Mouse (Mus musculus) regulatory T cell (primary cell): ENCODE measurements around the gene Phlpp1.

ENCODE experiments used
- in situ Hi-C: fragments of 300-600 bp; cut with MboI, MseI; formaldehyde crosslinking; loops from one replicate; pipeline ENCODE4 v1.15.1; 2025; ENCODE audit warnings: high pct_unique_total_duplicates

The Phlpp1 gene

DNA sequence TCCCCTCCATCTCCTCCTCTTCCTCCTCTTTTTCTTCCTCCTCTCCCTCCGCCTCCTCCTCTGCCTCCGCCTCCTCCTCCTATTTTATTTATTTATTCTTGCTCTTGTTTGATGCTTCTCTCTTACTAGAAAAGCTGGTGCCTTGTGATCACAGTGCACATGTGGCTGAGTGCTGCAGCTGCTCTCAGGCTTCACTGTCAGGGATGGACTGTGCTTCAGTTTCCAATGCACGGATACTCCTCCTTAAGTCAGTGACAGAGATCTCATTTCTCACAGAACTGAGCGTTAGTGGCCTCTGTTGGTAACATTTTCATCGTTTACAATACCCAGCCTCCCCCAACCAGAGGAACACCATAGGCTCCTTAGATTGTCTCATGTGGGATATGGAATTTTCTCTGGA is 215.0 kb downstream of the Phlpp1 start:
- in situ Hi-C loops = loop anchor here (25.0 kb wide), 1 partner anchor 499 kb away; no protein-coding TSS in a partner anchor

DNA sequence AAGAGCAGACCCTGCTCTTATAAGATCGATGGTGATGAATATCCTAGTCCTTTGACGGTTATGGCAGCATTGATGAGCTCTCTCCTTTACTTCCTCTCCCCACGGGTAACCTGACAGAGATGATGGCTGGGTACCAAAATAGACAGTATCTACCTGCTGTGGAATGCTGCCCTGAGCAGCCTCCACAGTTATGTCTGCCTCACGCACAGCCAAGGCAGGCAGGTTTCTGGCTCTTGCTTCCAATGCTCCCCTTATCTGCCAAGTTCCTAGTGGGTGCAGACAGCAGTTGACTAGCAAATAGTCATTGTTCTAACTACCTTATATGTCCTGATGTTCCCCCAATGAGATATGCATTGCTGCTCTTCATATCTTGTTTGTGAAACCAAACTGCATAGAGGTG is 215.7 kb downstream of the Phlpp1 start:
- in situ Hi-C loops = loop anchor here (25.0 kb wide), 1 partner anchor 500 kb away; no protein-coding TSS in a partner anchor

DNA sequence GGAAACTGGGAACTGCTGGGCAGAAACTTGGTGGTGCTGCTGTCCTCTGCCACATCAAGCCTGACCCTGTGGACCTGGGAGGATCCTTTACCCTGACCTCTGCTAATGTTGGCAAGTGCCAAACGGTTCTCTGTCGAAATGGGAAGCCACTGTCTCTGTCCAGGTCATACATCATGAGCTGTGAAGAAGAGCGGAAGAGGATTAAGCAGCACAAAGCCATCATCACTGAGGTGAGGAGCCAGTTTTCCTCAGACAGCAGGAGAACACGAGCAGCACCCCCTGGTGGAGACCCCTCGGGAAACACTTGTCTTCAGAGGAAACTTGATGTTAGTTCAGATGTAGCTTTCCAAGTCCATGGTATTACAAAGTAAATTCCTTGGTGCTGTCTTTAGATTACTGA is 218.1 kb downstream of the Phlpp1 start:
- in situ Hi-C loops = loop anchor here (5.0 to 25.0 kb wide), 3 partner anchors 222 to 502 kb away; no protein-coding TSS in a partner anchor

DNA sequence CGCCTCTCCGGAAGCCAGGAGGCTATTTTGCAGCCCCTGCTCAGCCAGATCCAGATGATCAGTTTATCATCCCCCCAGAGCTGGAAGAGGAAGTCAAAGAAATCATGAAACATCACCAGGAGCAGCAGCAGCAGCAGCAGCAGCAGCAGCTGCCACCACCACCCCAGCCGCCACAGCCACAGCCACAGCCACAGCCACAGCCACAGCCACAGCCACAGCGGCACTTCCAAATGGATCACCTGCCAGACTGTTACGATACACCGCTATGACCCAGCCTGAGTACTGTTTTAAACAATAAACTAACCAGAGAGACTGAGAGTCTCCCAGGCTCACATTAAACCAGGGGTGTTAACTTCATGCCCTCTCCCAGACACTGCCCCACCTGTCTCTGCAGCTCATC is 221.5 kb downstream of the Phlpp1 start:
- in situ Hi-C loops = loop anchor here (5.0 to 25.0 kb wide), 3 partner anchors 226 to 506 kb away; no protein-coding TSS in a partner anchor

DNA sequence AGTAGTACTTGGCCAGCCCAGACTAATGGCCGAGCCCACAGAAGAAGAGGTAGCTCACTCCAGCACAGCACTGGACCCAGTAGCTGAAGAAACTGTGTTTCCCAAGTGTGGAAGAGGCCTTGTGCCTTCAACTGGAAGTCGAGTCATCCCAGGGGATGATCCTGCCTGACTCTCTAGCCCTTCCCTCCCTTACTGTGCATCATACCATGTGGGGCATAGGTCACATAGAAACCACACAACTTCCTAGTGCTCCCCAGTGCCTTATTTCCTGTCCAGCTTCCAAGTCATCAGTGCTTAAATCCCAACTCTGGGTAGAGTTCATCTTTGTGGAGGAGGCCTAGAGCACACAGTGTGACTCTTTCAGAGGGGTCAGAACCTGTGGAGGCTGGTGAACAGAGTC is 223.1 kb downstream of the Phlpp1 start:
- in situ Hi-C loops = loop anchor here (5.0 to 25.0 kb wide), 3 partner anchors 227 to 507 kb away; no protein-coding TSS in a partner anchor

DNA sequence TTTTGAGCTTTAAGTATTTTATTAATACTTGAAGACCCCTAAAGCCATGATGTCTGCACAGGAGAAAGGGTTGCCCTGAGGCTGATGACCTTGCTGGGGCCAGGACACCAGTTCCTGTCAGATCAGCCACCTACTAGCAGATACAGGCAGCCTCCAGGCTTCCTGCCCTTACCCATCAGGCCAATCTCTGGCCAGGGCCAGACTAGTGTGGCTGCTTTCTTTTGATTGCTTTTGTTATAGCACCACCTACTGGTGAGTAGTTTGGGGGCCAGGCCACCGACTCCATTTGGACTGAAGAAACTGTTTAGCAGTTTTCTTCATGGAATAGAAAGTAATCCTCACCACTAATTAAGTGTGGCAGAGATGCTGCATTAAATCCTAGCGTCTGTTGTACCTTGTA is 223.9 kb downstream of the Phlpp1 start:
- in situ Hi-C loops = loop anchor here (25.0 kb wide), 1 partner anchor 508 kb away; no protein-coding TSS in a partner anchor

DNA sequence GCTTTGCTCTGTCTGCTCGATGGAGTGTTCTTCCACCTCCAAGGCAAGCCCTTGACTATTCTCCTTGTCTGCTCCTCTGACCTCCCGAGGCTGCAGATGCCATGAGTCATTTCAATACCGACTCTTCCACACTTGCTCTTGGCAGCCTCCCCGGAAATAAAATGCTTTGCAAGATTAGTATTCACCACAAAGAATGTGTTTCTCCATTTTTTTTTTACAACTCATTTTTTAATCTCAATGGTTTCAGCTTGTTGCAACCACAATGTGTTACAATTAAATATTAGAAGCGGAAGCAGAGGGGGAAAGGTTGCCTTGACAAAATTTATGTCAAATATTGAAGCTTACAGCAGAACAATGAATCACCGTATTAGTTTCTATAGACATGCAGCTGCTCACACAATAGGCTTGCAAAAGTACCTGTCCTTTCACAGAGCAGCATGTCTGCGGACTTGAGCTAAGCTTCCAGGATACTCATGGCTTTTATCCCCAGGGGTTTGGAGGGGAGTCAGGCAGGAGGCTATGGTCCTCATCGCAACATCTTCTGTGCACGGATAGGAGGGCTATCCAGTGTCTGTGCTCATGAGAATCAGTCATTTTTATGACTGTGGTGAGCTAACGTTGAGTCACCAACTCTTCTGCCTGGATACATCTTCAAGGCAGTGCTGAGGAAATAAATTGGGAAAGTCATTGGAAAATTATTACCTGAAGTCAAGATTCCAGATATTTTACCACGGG is 229.5 kb downstream of the Phlpp1 start:
- in situ Hi-C loops = no loop called here

DNA sequence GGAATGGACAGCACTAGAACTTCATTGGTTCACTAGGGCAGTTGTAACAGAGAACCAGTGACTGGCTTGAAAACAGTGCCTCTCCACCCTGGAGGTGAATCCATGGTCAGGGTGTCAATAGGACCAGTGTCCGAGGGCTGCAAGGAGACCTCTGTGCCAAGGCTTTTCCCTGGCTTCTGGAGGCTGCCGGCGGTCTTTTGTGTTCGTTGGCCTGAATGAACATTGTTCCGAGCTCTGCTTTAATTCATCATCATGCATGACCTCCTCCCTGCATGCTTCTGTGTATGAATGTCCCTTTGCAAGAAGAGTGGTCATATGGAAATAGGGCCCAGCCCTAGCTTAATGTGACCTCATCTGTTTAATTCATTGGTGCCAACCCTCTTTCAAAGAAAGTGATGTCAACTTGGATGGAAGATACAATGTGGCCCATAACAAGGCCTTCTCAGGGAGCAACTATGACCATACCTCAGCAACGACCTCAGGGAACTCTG is 231.5 kb downstream of the Phlpp1 start:
- in situ Hi-C loops = no loop called here

DNA sequence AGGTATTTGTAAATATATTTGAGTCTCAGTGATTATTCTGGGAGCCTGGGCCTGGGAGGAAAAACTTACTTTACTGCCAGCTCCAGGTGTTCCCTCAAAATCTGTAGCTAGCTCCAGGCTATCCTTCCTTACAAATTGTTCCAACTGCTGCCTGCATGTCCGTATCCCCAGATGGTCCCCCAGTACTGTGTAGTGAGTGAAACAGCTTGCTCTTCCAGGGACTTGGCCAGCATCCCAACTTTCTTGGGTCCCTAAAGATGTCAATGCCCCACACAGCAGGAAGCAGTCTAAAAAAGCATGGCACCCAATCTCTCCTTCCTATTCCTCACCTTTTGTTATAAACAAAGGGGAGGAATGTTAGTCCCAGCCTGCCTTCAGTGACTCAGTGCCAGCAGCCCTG is 235.3 kb downstream of the Phlpp1 start:
- in situ Hi-C loops = loop anchor here (5.0 kb wide), 1 partner anchor 255 kb away; no protein-coding TSS in a partner anchor

DNA sequence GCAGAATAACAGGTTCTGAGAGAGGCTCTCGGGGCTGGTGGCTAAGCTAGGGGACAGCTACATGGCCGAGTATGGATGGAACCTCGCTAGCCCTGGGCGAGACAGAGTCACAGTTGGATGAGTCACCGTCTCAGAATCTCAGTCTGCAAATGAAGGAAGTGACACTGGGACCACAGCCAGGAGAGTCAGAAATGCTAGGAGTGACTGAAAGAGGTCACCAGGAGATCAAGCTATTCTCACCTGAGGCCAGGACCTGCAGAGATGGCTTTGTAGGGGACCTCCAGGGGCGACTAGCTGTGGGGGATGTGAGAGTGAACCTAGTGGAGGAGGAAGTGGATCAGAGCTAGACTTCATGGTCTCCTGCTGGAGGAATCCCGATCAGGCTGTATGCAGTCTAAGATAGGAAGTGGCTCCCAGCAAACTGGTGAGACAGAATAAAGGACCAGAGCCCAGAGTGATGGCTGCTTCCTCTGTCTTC is 236.4 kb downstream of the Phlpp1 start:
- in situ Hi-C loops = loop anchor here (5.0 kb wide), 1 partner anchor 256 kb away; no protein-coding TSS in a partner anchor

DNA sequence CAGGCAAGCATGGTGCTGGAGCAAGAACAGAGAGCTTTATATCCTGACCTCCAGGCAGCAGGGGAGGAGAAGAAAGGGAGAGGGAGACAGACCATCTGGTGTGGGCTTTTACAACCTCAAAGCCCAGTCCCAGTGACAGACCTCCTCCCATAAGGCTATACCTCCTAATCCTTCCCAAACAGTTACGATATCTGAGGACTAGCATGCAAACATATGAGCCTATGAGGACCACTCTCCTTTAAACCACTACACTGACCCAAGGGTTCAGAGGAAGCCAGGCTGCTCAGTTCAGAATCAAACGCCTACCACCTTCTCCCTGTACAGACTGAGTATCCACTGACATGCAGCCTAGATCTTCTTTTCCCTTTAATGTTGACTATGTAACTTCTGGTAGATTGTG is 239.3 kb downstream of the Phlpp1 start:
- in situ Hi-C loops = no loop called here

DNA sequence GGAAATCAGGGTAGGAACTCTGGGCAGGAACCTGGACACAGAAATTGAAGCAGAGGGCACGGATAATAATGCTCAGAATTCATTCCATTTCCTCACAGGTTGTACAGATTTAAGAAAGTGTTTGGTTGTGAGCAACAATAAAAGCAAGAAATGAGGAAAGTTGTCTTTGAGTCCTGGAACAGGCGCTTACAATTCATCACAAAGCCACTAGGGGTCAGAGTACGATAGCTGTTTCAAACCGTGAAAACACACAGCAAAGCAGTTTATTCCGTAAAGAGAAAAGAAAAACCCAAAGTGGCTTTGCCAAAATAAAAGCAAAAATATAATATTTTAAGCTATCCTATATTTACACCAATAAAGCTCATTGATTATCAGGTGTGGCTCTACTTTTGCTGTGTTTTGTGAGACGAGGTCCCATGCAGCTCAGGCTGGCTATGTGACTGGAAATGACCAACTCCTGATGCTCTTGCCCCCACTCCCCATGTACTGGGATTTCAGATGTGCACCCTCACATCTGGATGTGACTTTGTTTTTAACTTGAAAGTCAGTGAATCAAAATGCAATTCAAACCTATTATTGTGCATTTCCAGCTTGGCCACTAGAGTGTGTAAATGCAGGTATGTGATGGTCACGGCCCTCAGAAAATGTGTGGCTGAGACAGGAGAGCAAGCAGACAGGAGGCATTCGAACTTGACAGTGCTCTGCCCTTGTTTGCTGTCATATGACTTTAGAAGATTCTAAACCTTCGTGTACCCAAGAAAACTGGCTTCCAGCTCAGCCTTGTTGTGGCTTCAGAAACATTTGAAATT is 253.8 kb downstream of the Phlpp1 start:
- in situ Hi-C loops = loop anchor here (5.0 to 25.0 kb wide), 4 partner anchors 189 to 1087 kb away; partner anchors contain the start of gene Serpinb2

DNA sequence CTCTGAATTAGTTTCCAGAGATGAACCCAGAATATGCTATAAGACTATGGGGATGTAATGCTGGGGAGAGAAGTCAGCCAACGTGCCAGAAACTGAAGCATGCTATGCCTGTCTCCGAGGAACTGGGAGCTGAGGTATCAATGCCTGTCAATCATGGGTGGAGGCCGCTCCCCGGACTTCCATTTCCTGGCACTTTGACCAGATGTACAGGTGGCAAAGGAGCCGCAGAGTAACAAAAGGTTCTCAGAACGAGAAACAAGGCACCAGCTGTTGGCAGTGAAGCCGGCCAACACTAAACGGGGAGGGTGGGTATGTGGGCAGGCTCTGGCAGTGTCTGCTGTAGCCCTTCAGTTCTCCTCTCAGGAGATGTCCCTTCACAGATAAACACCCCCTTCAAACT is 256.6 kb downstream of the Phlpp1 start:
- in situ Hi-C loops = loop anchor here (5.0 to 25.0 kb wide), 4 partner anchors 187 to 1084 kb away; partner anchors contain the start of gene Serpinb2

DNA sequence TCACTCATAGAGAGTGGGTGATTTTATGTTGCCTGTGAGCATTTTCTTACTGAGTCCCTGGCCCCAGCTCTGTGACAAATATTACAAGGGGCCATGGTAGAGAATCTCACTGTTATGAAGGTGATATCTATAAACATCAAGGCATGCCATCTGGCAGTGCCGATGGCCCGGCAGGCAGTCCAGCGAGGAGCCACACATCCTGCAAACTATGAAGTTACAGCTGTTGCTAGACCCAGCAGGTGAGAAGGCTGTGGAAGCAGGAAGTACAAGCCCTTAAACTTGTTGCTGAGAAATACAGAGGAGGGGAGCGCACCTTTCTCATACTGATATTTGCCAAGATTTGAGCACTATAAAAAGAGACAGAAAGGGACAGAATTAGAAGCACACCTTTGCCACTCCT is 257.0 kb downstream of the Phlpp1 start:
- in situ Hi-C loops = loop anchor here (5.0 to 25.0 kb wide), 4 partner anchors 186 to 1084 kb away; partner anchors contain the start of gene Serpinb2

DNA sequence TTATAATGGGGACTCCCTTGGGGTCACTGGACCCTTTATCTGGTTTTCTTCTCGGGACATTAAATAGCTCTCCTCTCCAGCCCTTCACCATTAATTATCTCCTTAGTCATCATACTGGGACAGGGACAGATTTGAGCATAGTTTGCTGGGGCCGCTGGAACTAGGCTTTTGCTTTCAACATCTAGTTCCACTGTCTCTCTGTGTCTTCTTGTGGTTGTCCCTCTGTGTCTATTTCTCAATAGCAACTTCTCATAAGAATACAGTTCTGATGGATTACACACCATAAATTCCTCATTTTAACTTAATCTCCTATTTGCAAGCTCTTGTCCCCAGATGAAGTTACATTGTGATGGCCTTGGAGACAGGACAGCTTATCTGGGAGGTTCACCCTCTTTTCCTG is 262.0 kb downstream of the Phlpp1 start:
- in situ Hi-C loops = loop anchor here (25.0 kb wide), 1 partner anchor 1079 kb away; the partner anchor contains the start of gene Serpinb2
